Mouse (Mus musculus): ENCODE measurements around the gene Styk1.

DNA sequence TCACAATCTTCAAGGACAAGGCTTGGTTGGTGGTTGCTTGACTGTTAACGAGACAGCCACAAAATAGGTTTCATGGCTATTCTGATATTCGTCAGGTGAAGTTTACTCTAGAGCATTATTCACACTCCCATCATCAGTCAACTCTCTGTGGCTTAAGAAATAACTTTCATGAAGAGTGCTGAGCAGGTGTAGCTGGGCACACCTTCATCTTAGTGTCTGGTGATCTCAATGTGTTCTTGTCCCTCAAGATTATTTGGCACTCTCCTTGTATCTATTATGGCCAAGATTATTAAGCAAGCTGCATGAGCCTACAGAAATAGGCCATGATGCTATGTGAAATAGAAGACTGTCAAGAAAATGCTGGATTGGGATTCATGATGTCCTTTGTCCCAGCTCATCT is 47.9 kb upstream of the Styk1 start:
- no peak for TF ChIP-seq CTCF (IDR thresholded peaks at IDR 0.05; ENCODE audit: borderline replicate concordance, control insufficient read depth, extremely low read depth, insufficient read depth, low read length, poor library complexity)
- no peak for TF ChIP-seq POLR2A (IDR thresholded peaks at IDR 0.05; ENCODE audit: control insufficient read depth, extremely low read depth, insufficient read depth, low read length, poor library complexity)

Measured in thymus, adult 2 months (tissue).